Mouse (Mus musculus) kidney, embryonic 15.5 days (tissue): ENCODE data around the gene Mvk. TPM values are rescaled to one million over a fixed set of nuclear protein-coding genes. Genes with fewer than 3 reads are reported as not detected.

ENCODE experiments used
- ATAC-seq: fragments of 200-750 bp; cut with Nextera tagmentation; replicated peaks from 2 replicates; pipeline ENCODE4 v1.8.0; 2017; ENCODE audit warnings: moderate TSS enrichment; ENCODE audit not compliant: low FRiP score
- H3K27ac ChIP-seq: fragments of 300-500 bp; sonication (generic); 2 replicates; pipeline ENCODE4 v1.5.1; 2015; ENCODE audit warnings: mild to moderate bottlenecking, inconsistent platforms
- H3K27me3 ChIP-seq: fragments of 300-500 bp; sonication (generic); 2 replicates; pipeline ENCODE4 v1.6.1; 2015; ENCODE audit warnings: inconsistent platforms
- H3K36me3 ChIP-seq: fragments of 300-500 bp; sonication (generic); 2 replicates; pipeline ENCODE4 v1.6.1; 2015; ENCODE audit warnings: inconsistent platforms
- H3K4me1 ChIP-seq: fragments of 300-500 bp; sonication (generic); 2 replicates; pipeline ENCODE4 v1.6.1; 2015; ENCODE audit warnings: inconsistent platforms
- H3K4me2 ChIP-seq: fragments of 300-500 bp; sonication (generic); 2 replicates; pipeline ENCODE4 v1.6.1; 2015; ENCODE audit warnings: moderate library complexity, mild to moderate bottlenecking, inconsistent platforms
- H3K4me3 ChIP-seq: fragments of 300-500 bp; sonication (generic); replicated peaks from 2 replicates; pipeline ENCODE4 v1.5.1; 2015; ENCODE audit warnings: mild to moderate bottlenecking, inconsistent platforms
- H3K9ac ChIP-seq: fragments of 300-500 bp; sonication (generic); 2 replicates; pipeline ENCODE4 v1.6.1; 2015; ENCODE audit warnings: mild to moderate bottlenecking, inconsistent platforms
- H3K9me3 ChIP-seq: fragments of 300-500 bp; sonication (generic); replicated peaks from 2 replicates; pipeline ENCODE4 v1.6.1; 2016; ENCODE audit warnings: inconsistent platforms
- WGBS: fragments of 180-500 bp; shearing (Covaris S2); methylation state at CpG from one replicate; pipeline ENCODE4 v1.1.7; 2015; ENCODE audit warnings: mixed read lengths; 5-methylcytosine and 5-hydroxymethylcytosine counted together
- polyA plus RNA-seq: library from polyadenylated mRNA; unstranded; fragments of >200 nt; fragmentation: Nextera tagmentation; extraction: Ambion mirVana; gene quantifications from 2 replicates; pipeline ENCODE4 v1.2.1, GENCODE M21; 2015

The Mvk gene
- polyA plus RNA-seq, 1 experiment from 2014 or later = 42.8 TPM

DNA sequence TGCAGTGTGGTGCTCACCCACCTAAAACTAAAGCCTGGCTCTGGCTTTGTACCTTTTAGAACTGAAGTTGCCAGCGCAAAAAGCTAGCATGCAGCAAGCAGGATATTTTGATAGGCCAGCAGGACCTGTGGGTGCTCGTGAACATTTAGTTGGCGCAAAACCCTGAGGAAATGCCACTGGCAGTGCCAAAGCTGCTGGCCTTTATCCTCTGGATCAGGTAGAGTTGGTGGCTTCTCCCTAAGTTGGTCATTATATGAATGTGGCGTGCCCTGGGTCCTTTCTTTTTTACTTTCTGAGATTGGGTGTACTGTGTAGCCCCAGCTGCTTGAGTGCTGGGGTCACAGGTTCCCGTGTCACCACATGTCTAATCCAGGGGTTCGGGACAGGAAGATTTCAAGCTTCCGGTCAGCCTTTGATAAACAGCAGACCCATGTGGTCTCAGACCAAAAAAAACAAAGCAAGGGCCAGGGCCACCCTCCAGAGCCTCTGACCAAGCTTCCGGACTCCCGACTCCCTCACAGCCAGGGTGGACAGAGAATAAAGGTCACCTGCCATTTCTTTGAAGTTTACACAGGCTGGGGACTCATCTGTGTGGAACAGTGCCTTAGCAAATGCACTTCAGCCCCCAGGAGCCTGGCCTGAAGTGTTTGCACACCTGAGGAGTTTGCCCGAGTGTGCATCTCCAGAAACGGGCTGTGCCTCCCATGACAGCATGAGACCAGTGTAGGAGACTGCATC is 22.3 kb upstream of the Mvk start:
- Histone ChIP-seq H3K9me3 (no peaks in the 10 kb centered on the region), H3K4me2 (no peak overlapping the region), H3K4me1 (peaks cover 11% of the 10 kb centered on the region), H3K27me3 (no peaks in the 10 kb centered on the region), H3K9ac (no peak overlapping the region), H3K4me3 (no peak overlapping the region), H3K27ac (no peak overlapping the region), H3K36me3 (peaks cover 48% of the 10 kb centered on the region)
- ATAC-seq = 0 out of 2 replicates have a peak, but pooled peaks have one; percentile 20
- 57% methylated on average over 11 of the region's 11 CpGs for WGBS

DNA sequence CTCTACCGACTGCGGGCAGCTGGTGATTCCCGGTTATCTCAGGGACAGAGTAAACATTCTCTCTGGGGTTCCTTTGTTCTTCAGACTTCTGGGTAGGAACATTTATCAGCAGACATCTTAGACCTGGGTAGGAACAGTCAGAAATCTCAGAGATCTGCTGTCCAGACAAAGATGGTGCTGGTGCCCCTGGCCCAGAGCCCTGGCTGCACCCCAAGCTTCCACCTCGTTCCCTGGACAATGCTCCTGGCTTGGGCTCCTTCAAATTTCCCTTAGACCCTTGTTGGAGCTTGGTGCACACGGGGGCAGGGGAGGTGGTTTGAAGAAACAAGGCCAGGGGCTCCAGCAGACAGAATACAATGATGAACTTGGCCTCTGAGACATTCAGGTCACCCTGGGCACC is 21.5 kb upstream of the Mvk start:
- H3K4me1 ChIP-seq = peaks cover 11% of the 10 kb centered on the region
- no peak overlapping the region for H3K27ac ChIP-seq
- ATAC-seq = no peak
- H3K9me3 ChIP-seq = no peaks in the 10 kb centered on the region
- H3K4me3 ChIP-seq = no peak overlapping the region
- no peak overlapping the region for H3K4me2 ChIP-seq
- WGBS = 48% methylated on average over 5 of the region's 5 CpGs
- no peaks in the 10 kb centered on the region for H3K27me3 ChIP-seq
- H3K9ac ChIP-seq = no peak overlapping the region
- H3K36me3 ChIP-seq = peaks cover 39% of the 10 kb centered on the region

DNA sequence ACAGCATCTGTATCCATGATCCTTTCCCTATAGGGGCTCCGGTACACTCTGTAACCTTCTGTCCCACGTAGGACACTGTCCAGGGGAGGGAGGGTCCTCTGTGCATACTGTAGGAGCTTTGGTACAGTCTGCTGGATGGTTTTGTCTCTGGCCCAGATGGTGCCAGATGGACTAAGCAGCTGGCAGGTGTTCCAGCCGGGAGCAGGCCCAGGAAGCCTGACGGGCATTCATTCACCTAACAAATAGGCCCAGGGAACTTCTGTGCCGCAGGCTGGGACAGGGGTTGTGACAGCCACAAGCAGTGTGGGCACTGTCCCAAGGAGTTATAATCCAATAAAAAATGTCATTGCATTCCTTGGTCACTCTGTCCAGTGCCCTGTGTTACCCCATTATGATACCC is 20.1 kb upstream of the Mvk start:
- Histone ChIP-seq H3K4me2 (no peak overlapping the region), H3K27ac (no peak overlapping the region), H3K9me3 (no peaks in the 10 kb centered on the region), H3K27me3 (no peaks in the 10 kb centered on the region), H3K9ac (no peak overlapping the region), H3K36me3 (peaks cover 26% of the 10 kb centered on the region), H3K4me3 (no peak overlapping the region), H3K4me1 (peaks cover 20% of the 10 kb centered on the region)
- ATAC-seq = no peak
- WGBS = 82% methylated on average over 5 of the region's 5 CpGs

DNA sequence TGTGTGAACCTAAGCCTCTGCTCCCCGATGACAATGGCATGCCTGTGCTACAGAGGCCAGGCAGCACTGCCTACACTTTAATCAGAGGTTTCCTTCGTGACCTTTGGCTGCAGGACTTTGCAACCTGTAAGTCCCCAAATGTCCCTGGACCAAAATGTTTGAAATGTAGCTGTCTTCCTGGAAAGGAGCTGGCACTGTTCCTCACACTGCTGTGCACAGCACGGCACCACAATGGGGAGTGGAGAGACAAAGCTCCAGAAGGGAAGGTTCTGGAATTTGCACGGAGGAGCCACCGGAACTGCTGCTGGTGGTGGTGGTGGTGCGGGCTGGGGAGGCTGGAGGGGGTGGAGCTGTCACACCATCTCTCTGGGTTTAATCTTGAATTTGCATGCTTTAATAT is 17.3 kb upstream of the Mvk start:
- H3K27me3 ChIP-seq = no peaks in the 10 kb centered on the region
- H3K4me2 ChIP-seq = no peak overlapping the region
- no peaks in the 10 kb centered on the region for H3K36me3 ChIP-seq
- peaks cover 25% of the 10 kb centered on the region for H3K4me1 ChIP-seq
- H3K4me3 ChIP-seq = no peak overlapping the region
- 78% methylated on average over 6 of the region's 6 CpGs for WGBS
- no peak overlapping the region for H3K9ac ChIP-seq
- H3K9me3 ChIP-seq = no peaks in the 10 kb centered on the region
- no peak for ATAC-seq
- no peak overlapping the region for H3K27ac ChIP-seq

DNA sequence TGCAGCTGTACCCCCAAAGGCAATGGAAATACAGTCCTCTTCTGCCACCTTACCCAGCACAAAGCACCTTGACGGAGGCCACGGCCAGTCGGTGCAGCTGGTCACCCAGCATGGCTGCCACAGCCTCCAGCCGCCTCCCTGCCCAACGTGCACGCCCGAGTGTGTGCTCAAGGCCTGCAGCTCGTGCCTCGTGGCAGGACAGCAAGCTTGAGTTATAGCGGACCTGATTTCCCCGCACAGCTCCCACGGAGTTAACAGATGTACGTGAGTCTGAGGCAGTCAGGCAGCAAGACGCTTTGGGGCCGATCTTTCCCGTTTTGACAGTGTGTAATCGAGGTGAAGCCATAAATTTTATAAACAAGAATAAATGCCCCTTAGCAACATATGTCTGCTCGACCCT is 15.4 kb upstream of the Mvk start:
- H3K9ac ChIP-seq = no peak overlapping the region
- H3K36me3 ChIP-seq = no peaks in the 10 kb centered on the region
- H3K27ac ChIP-seq = no peak overlapping the region
- H3K27me3 ChIP-seq = no peaks in the 10 kb centered on the region
- H3K4me3 ChIP-seq = no peak overlapping the region
- no peak overlapping the region for H3K4me2 ChIP-seq
- H3K4me1 ChIP-seq = peaks cover 18% of the 10 kb centered on the region; the same call in 1 of the 2 replicates
- 25% methylated on average over 18 of the region's 18 CpGs for WGBS
- H3K9me3 ChIP-seq = no peaks in the 10 kb centered on the region
- no peak for ATAC-seq

DNA sequence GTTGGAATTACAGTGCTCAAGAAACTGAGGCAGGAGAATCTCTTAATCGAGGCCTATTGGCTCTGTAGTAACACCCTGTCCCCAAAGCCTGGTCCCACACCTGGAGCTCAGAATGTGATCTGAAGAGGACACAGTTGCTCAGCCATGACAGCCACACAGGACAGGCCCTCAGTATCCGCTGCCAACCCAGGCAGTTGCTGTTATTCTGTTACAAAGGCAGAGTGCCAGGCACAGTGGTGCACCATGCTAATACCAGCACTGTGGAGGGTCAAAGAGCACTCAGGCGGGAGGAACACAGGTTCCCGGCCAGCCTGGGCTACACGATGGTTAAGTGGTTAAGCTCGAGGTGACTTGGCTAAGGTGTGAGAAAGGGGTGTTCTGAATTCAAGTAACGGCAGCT is 14.3 kb upstream of the Mvk start:
- no peak for ATAC-seq
- peaks cover 18% of the 10 kb centered on the region; the same call in 1 of the 2 replicates for H3K4me1 ChIP-seq
- H3K27me3 ChIP-seq = no peaks in the 10 kb centered on the region
- no peak overlapping the region for H3K4me3 ChIP-seq
- no peak overlapping the region for H3K27ac ChIP-seq
- H3K4me2 ChIP-seq = no peak overlapping the region
- H3K9me3 ChIP-seq = no peaks in the 10 kb centered on the region
- WGBS = 86% methylated on average over 7 of the region's 7 CpGs
- H3K36me3 ChIP-seq = peaks cover 10% of the 10 kb centered on the region
- H3K9ac ChIP-seq = no peak overlapping the region

DNA sequence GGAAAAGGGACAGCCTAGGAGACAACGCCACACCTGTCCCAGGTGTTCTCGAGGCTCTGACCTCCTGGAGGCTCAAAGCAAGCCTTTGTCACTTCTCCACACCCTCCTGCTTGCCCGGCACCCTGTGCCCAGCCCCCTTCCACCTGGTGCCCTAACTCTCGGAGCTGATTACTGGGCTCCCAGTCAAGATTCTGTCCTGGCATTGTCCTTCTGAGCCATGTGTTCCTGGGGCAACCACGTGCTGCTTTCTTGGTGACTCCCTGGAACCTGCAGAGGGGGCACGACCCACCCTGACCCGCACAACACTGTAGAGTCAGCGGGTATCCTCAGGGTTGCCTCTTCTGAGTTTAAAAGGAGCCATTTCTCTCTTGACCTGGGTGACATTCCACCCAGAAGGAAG is 9.7 kb upstream of the Mvk start:
- no peak overlapping the region for H3K27ac ChIP-seq
- no peaks in the 10 kb centered on the region for H3K9me3 ChIP-seq
- H3K4me3 ChIP-seq = no peak overlapping the region
- no peak for ATAC-seq
- H3K4me2 ChIP-seq = no peak overlapping the region
- H3K27me3 ChIP-seq = no peaks in the 10 kb centered on the region
- H3K36me3 ChIP-seq = peaks cover 41% of the 10 kb centered on the region
- WGBS = 91% methylated on average over 8 of the region's 8 CpGs
- H3K9ac ChIP-seq = no peak overlapping the region
- H3K4me1 ChIP-seq = peaks cover 8% of the 10 kb centered on the region; the same call in 1 of the 2 replicates

DNA sequence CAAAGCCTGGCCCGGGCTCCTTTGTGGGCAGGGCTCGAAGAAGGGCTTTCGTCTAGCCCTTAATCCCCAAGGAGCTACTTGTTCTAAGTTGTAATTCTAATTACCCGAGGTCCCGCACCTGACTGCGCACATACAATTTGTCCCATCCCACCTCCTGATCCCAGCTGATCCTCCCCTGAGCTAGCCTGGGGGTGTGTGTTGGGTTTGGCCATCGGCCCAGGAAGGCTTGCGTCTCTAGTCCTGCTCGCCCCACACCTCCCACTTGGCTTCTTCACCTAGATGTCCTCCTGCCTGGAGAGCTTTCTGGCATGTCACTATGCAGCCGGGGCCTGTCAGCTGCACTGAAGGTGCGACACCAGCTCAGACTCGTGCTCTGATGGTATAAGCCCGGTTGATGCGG is 8.5 kb upstream of the Mvk start:
- no peak for ATAC-seq
- WGBS = 71% methylated on average over 14 of the region's 14 CpGs
- Histone ChIP-seq H3K4me1 (peaks cover 8% of the 10 kb centered on the region; the same call in 1 of the 2 replicates), H3K9me3 (no peaks in the 10 kb centered on the region), H3K27ac (no peak overlapping the region), H3K9ac (no peak overlapping the region), H3K4me2 (no peak overlapping the region), H3K4me3 (no peak overlapping the region), H3K27me3 (no peaks in the 10 kb centered on the region), H3K36me3 (peaks cover 41% of the 10 kb centered on the region)

DNA sequence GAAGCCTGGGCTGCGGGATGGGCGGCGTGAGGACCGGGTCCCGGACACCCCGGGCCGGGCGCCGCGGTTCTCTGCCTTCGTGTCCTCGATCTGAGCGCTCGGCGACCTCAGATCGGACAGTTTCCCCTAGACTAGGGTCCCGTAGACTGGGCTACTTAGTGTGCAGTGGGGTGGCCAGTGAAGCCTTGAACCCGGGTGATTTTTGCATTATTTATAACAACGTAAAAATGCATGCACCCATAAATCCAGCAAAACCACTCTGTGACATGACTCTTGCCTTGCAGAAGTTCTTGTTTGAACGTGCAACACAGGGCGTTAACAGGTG is 261 bp downstream of the Mvk start:
- ATAC-seq = no peak
- Histone ChIP-seq H3K4me1 (peaks cover 16% of the 10 kb centered on the region), H3K4me3 (peak overlapping the region; percentile 79), H3K27ac (no peak overlapping the region), H3K27me3 (no peaks in the 10 kb centered on the region), H3K36me3 (peaks cover 29% of the 10 kb centered on the region), H3K9ac (peak overlapping the region; percentile 75), H3K9me3 (no peaks in the 10 kb centered on the region), H3K4me2 (peak overlapping the region; percentile 86)
- WGBS = 1% methylated on average over 21 of the region's 21 CpGs

DNA sequence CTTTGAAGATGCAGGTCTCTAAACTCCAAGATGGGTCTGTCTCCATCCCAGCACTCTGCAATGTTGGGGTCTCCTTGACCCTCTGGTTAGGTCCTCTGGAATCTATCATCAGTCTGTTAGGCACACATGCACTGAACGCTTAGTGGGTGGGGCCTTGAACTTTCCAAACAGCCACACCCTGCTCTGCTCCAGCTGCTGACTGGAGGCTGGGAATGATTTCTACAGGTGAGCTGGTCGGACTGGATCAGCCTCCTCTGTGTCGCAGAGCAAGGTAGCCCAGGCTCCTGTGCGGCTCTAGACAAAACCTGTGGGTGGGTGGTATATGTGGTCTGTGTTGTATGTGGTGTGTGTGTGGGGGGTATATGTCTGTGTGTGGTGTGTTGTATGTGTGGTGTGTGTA is 4.9 kb downstream of the Mvk start:
- Histone ChIP-seq H3K36me3 (peaks cover 67% of the 10 kb centered on the region), H3K27ac (no peak overlapping the region), H3K27me3 (no peaks in the 10 kb centered on the region), H3K4me3 (no peak overlapping the region), H3K4me2 (no peak overlapping the region), H3K9ac (no peak overlapping the region), H3K4me1 (peaks cover 9% of the 10 kb centered on the region), H3K9me3 (no peaks in the 10 kb centered on the region)
- no peak for ATAC-seq
- 87% methylated on average over 4 of the region's 4 CpGs for WGBS

DNA sequence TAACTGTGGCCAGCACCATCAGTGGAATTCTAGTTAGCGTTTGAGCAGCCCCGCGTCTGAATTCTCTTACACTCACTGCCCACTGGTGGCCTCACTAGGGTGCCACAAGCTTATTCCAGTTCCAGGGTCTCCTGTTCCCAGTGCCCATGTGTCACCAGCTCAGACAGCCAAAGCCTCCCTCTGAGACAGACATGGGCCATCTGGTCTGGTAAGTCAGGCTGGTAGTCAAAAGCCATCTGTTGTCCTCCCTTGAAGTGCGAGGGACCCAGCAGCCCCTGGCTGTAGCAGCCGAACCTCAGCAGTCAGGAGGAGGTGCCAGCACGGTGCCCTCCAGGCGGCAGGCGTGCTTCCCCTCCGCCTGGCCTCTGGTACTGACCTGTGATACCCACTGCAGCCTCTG is 12.2 kb downstream of the Mvk start:
- 63% methylated on average over 9 of the region's 9 CpGs for WGBS
- Histone ChIP-seq H3K27ac (peak overlapping the region; percentile 28; the same call in 1 of the 2 replicates), H3K36me3 (peaks cover 21% of the 10 kb centered on the region), H3K27me3 (no peaks in the 10 kb centered on the region), H3K9me3 (no peaks in the 10 kb centered on the region), H3K4me2 (no peak overlapping the region), H3K4me3 (no peak overlapping the region), H3K9ac (0 out of 2 replicates have a peak overlapping the region, but pooled peaks have one; percentile 1), H3K4me1 (peaks cover 31% of the 10 kb centered on the region)
- ATAC-seq = peak; percentile 44

DNA sequence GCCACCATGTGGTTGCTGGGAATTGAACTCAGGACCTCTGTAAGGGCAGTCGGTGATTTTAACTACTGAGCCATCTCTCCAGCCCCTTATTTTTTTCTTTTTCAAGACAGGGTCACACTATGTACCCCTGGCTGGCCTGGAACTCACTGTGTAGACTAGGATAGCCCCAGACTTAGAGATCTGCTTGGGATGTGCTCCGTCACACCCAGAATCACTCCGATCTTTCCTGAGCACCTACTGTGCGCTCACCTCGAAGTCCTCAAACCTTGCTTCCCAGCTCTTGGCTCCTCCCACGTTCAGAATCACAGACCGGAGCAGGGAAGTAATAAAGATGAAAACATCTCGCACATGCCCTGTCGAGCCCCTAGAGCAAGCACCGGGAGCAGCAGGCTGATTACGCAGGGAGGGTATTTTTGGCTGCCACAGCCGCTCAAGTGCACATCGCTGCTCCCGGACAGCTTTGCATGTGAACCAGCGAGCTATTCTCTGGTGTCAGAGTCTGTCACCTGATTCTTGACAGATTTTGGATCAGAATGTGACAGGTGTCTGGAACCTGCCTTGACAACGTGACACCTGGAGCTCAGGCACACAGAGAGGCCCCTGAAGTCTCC is 13.0 kb downstream of the Mvk start:
- H3K4me1 ChIP-seq = peaks cover 36% of the 10 kb centered on the region
- H3K9me3 ChIP-seq = no peaks in the 10 kb centered on the region
- peaks cover 15% of the 10 kb centered on the region for H3K36me3 ChIP-seq
- no peaks in the 10 kb centered on the region for H3K27me3 ChIP-seq
- H3K4me2 ChIP-seq = no peak overlapping the region
- no peak overlapping the region for H3K27ac ChIP-seq
- no peak overlapping the region for H3K4me3 ChIP-seq
- WGBS = 64% methylated on average over 16 of the region's 16 CpGs
- ATAC-seq = no peak
- no peak overlapping the region for H3K9ac ChIP-seq
